Mouse (Mus musculus) cerebellum, adult 2 months (tissue): ENCODE data around the gene Ift88. TPM values are rescaled to one million over a fixed set of nuclear protein-coding genes. Genes with fewer than 3 reads are reported as not detected.

Experiments
- DNase-seq, 2 experiments: peaks; one replicate each; pipeline ENCODE4 v3.0.0; 2021
- H3K27ac ChIP-seq: fragments of 200-500 bp; 2 replicates; pipeline ENCODE4 v1.5.1; 2012; ENCODE audit warnings: low read length, control low read depth, inconsistent platforms; ENCODE audit not compliant: insufficient read depth
- H3K27me3 ChIP-seq: fragments of 200-500 bp; 2 replicates; pipeline ENCODE4 v1.6.1; 2012; ENCODE audit warnings: inconsistent platforms, mild to moderate bottlenecking, low read length, moderate library complexity; ENCODE audit not compliant: control insufficient read depth, insufficient read depth
- H3K4me1 ChIP-seq: fragments of 200-500 bp; 2 replicates; pipeline ENCODE4 v1.6.1; 2011; ENCODE audit warnings: low read length; ENCODE audit not compliant: control insufficient read depth, insufficient read depth
- H3K4me3 ChIP-seq: fragments of 200-500 bp; replicated peaks from 2 replicates; pipeline ENCODE3; 2011; ENCODE audit warnings: mild to moderate bottlenecking, low read depth, low read length, control low read depth; ENCODE audit not compliant: insufficient read depth
- CTCF ChIP-seq: fragments of 200-500 bp; IDR thresholded peaks from 2 replicates; pipeline ENCODE4 v1.5.1; 2011; ENCODE audit warnings: low read depth, mild to moderate bottlenecking, control low read depth, low read length, moderate library complexity, borderline replicate concordance; ENCODE audit not compliant: insufficient read depth
- POLR2A ChIP-seq: fragments of 200-500 bp; IDR thresholded peaks from 2 replicates; pipeline ENCODE4 v1.6.1; 2011; ENCODE audit warnings: low read length, control low read depth, borderline replicate concordance; ENCODE audit not compliant: insufficient read depth
- WGBS: fragments of 180-500 bp; shearing (Covaris S2); methylation state at CpG from one replicate; pipeline ENCODE4 v1.1.7; 2018; 5-methylcytosine and 5-hydroxymethylcytosine counted together
- polyA plus RNA-seq: library from polyadenylated mRNA; depleted of rRNA; stranded (reverse); fragments of >200 nt; gene quantifications from 2 replicates; pipeline ENCODE4 v1.2.3, GENCODE M21; 2012

The Ift88 gene
- polyA plus RNA-seq, 1 experiment = 15.4 TPM

DNA sequence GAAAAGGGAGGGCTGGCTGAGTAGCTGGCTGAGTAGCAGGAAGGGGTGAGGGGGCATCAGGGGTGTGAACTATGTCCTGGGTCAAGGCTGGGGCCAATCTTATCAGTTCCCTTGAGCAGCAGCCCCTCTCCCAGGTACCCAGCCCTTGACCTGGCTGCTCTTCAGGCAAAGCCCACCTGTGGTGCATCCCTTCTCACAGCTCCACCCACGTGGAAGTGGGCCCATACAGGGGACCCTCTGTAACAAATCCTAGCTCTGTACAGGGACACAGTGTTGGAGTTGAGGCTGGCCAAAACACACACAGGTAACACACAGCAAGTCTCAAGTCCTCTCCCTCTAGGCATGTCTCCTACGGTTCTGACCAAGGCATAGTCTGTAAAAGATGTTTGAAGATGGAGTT is 103.7 kb downstream of the Ift88 start:
- H3K4me3 ChIP-seq = no peak overlapping the region
- H3K27me3 ChIP-seq = no peaks in the 10 kb centered on the region
- no peak for DNase-seq
- no peak for TF ChIP-seq POLR2A
- TF ChIP-seq CTCF = no peak
- H3K4me1 ChIP-seq = peaks cover 4% of the 10 kb centered on the region; the same call in 1 of the 2 replicates
- WGBS = 49% methylated on average over 2 of the region's 2 CpGs
- no peak overlapping the region for H3K27ac ChIP-seq

GRCm38 (mm10) chr14:57529086-57529785 is 105.4 kb downstream of the Ift88 start:
- no peak for DNase-seq
- H3K27ac ChIP-seq = no peak overlapping the region
- no peak for TF ChIP-seq CTCF
- no peak for TF ChIP-seq POLR2A

DNA sequence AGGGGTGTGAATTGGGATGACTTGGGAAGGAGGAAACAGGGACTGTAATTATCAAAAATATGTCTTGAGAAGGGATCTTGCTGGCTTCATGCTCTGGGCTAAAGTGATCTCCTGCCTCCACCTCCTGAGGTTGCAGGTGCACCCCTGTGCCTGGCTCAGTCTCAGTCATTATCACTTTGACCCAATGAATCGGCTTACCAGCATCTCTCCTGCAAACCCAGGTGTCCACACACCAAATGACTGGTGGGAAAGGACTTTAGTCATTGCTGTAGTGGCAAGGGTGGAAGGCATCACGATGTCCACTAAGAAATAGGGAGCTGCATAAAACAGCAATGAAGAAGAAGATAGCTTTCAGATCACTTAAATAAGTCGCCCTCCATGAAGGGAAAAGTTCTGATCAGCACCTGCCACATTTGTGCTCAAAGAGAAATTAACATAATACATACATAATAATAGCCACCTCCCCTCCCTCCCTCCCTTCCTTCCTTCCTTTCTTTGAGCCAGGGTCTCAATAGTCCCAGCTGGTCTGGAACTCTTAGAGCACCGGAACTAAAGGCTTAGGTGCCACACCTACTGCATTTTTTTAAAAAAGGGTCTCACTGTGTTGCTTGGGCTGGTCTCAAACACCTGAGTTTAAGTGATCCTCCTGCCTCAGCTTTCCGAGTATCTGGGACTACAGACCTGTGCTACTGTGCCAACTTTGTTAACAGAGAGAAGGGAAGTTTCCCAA is 106.1 kb downstream of the Ift88 start:
- Histone ChIP-seq H3K4me1 (peaks cover 12% of the 10 kb centered on the region), H3K27ac (no peak overlapping the region), H3K4me3 (no peak overlapping the region), H3K27me3 (no peaks in the 10 kb centered on the region)
- DNase-seq = no peak
- TF ChIP-seq CTCF (no peak), POLR2A (no peak)
- 79% methylated on average over 5 of the region's 5 CpGs for WGBS

More at GRCm38 (mm10) chr14:57529086-57529785, 105.4 kb downstream of the Ift88 start:
- Histone ChIP-seq H3K4me3 (no peak overlapping the region), H3K27me3 (no peaks in the 10 kb centered on the region), H3K4me1 (peaks cover 5% of the 10 kb centered on the region; the same call in 1 of the 2 replicates)
- 63% methylated on average over 10 of the region's 10 CpGs for WGBS

GRCm38 (mm10) chr14:57532577-57532976 is 108.7 kb downstream of the Ift88 start:
- peaks cover 23% of the 10 kb centered on the region for H3K4me1 ChIP-seq
- 92% methylated on average over 3 of the region's 3 CpGs for WGBS
- TF ChIP-seq POLR2A (no peak), CTCF (no peak)
- H3K27me3 ChIP-seq = no peaks in the 10 kb centered on the region
- no peak for DNase-seq
- H3K4me3 ChIP-seq = no peak overlapping the region
- no peak overlapping the region for H3K27ac ChIP-seq

DNA sequence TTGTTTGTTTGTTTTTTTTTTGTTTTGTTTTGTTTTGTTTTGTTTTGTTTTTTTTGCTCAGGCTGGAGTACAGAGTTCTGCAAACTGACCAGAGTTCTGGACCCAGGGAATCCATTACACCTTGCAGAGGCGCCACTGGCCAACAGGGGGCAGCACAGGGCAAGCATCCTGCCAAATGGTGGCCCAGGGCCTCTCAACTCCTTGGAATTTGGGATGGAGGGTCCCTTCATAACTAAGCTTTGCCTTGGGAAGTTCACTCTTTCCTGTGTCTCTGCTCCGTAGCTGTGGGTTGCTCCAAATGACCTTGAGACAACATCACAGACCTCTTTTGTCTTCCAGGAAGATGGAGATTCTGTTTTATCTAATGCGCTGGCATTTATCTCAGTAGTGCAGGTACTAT is 109.4 kb downstream of the Ift88 start:
- Histone ChIP-seq H3K27me3 (no peaks in the 10 kb centered on the region), H3K4me1 (peaks cover 26% of the 10 kb centered on the region), H3K4me3 (no peak overlapping the region), H3K27ac (no peak overlapping the region)
- DNase-seq = peak in 1 of 2 experiments; percentile 65
- 63% methylated on average over 3 of the region's 3 CpGs for WGBS
- TF ChIP-seq CTCF (peak; percentile 82), POLR2A (no peak)

DNA sequence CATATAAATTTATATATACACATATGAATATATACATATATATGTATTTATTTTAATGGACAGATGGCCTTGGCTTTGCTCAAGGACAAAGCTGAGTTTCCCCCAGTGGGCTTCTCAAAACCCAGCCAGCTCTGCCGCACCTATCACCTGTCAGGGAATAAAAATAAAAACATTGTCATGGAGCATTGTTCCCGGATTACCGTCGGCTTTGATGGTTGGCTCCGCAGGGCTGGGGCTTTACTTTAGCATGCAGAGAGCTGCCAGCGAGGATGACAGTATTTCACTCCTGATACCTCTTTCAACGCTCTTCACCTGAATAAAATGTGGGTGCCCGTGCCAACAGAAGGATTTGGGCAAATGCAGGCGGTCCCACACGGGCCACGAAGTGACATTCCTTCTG is 110.0 kb downstream of the Ift88 start:
- no peaks in the 10 kb centered on the region for H3K27me3 ChIP-seq
- H3K27ac ChIP-seq = no peak overlapping the region
- TF ChIP-seq CTCF (no peak), POLR2A (no peak)
- H3K4me3 ChIP-seq = no peak overlapping the region
- peaks cover 26% of the 10 kb centered on the region for H3K4me1 ChIP-seq
- no peak for DNase-seq
- WGBS = 72% methylated on average over 11 of the region's 11 CpGs

DNA sequence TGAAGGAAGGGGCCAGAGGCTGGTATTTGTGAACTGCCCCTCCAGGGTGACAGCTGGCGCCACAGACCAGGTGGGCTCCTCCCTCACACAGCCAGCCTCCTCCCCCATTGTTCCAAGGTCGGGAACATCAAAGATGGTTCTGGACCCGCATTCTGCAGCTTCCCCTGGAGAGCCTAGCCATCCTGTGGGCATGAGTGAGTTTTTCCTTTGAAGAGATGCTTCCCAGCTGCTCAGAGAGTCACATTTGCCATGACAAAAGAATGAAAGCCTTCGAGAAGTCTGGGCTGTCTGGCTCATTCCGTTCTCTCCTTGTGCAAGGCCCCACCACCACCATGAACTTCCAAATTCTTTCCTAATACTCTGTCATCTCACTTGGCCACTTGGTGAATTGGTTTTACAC is 110.5 kb downstream of the Ift88 start:
- WGBS = 72% methylated on average over 5 of the region's 5 CpGs
- Histone ChIP-seq H3K27ac (no peak overlapping the region), H3K27me3 (no peaks in the 10 kb centered on the region), H3K4me1 (peaks cover 26% of the 10 kb centered on the region), H3K4me3 (no peak overlapping the region)
- no peak for DNase-seq
- no peak for TF ChIP-seq CTCF
- TF ChIP-seq POLR2A = no peak

DNA sequence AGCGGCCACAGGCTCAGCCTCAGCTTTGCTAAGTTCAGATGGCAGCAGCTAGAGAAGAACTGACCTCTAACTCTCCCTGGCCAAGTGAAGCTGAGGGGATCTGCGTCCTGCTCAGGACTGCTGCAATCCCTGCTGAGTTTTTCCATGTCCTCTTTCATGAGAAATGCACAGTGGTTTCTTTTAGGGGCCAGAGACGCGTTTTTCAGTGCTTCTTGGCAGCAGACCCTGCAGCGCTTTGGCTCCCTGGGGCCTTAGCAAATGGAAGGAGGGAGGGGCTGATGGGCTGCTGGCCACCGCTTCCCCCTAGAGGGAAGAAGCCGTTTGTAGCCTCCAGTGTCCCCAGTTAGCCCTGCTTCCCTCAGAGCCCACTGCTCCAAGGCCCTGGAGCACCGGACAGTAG is 111.1 kb downstream of the Ift88 start:
- 15% methylated on average over 8 of the region's 8 CpGs for WGBS
- DNase-seq = peak; percentile 61 to 65
- no peak overlapping the region; the same call in 1 of the 2 replicates for H3K27ac ChIP-seq

More for the DNA sequence above, 111.1 kb downstream of the Ift88 start:
- H3K27me3 ChIP-seq = no peaks in the 10 kb centered on the region
- no peak overlapping the region for H3K4me3 ChIP-seq
- H3K4me1 ChIP-seq = peaks cover 26% of the 10 kb centered on the region
- TF ChIP-seq CTCF = no peak
- TF ChIP-seq POLR2A = no peak
